Mouse (Mus musculus) C2C12 (cell line): ENCODE measurements around the gene 1700123O20Rik.

Experiments
- CEBPB ChIP-seq: IDR thresholded peaks from one replicate; pipeline ENCODE4 v1.6.1; 2011; ENCODE audit warnings: low read depth, mild to moderate bottlenecking, control low read depth, moderate library complexity
- CTCF ChIP-seq: IDR thresholded peaks from one replicate; pipeline ENCODE4 v1.5.1; 2011; ENCODE audit not compliant: control insufficient read depth, insufficient read depth, insufficient read length
- FOSL1 ChIP-seq: IDR thresholded peaks from one replicate; pipeline ENCODE4 v1.8.0; 2011; ENCODE audit warnings: mild to moderate bottlenecking, low read length; ENCODE audit not compliant: poor library complexity, insufficient read depth, severe bottlenecking
- MAX ChIP-seq: IDR thresholded peaks from one replicate; pipeline ENCODE4 v1.6.1; 2011; ENCODE audit warnings: mild to moderate bottlenecking, control low read depth
- MYOG ChIP-seq: IDR thresholded peaks from one replicate; pipeline ENCODE4 v1.6.1; 2011; ENCODE audit not compliant: control insufficient read depth, insufficient read length; ENCODE audit errors: extremely low read depth
- USF1 ChIP-seq: IDR thresholded peaks from one replicate; pipeline ENCODE4 v1.6.1; 2011; ENCODE audit warnings: low read depth, mild to moderate bottlenecking, control low read depth, moderate library complexity

DNA sequence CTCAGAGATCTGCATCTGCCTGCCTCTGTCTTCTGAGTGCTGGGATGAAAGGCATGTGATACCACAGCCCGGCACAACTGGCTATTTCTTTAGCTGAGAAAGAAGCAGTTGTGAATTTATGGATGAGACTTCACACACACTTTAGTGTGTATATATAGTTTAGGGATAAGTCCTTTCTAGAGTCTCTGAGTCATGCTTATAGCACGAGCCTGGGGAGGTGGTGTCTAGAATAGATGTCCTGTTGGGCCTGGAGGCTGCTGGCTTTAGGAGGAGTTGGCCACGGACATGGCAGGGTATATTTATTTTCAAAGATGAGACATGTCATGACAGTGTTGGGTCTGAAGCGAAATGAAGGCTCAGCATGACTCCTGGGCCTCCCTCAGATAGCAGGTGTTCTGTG is 48.0 kb downstream of the 1700123O20Rik start:
- TF ChIP-seq CTCF (no peak), FOSL1 (no peak), USF1 (no peak), MAX (no peak), MYOG (no peak), CEBPB (no peak)
